Mouse (Mus musculus) thymus, adult 2 months (tissue): ENCODE results near the gene Pim3.

Source experiments
- CTCF ChIP-seq: fragments of 200-500 bp; IDR thresholded peaks from 2 replicates; pipeline ENCODE4 v1.5.1; 2012; ENCODE audit warnings: mild to moderate bottlenecking, control low read depth, low read length, moderate library complexity, borderline replicate concordance; ENCODE audit not compliant: control insufficient read depth, poor library complexity, insufficient read depth; ENCODE audit errors: extremely low read depth
- POLR2A ChIP-seq: fragments of 200-500 bp; IDR thresholded peaks from 2 replicates; pipeline ENCODE4 v1.6.1; 2012; ENCODE audit warnings: mild to moderate bottlenecking, low read length, control low read depth, moderate library complexity; ENCODE audit not compliant: control insufficient read depth, poor library complexity, insufficient read depth; ENCODE audit errors: extremely low read depth

- TF ChIP-seq CTCF: no peak
- TF ChIP-seq POLR2A: no peak
Measured at GRCm38 (mm10) chr15:88868024-88868742, 6.2 kb downstream of the Pim3 start.
